8 mouse cellular contexts compared by ENCODE assay signal in genomic region chr13:38580601-38581457, GRCm38 (mm10). TPM values are rescaled to one million over a fixed set of nuclear protein-coding genes. Genes with fewer than 3 reads are reported as not detected.
A peak's percentile ranks its signal among the peaks of the same experiment; 100 is the strongest.
DNase-seq lines count a peak whose midpoint lies in the region; ATAC-seq and TF ChIP-seq lines count a peak whose summit lies in the region.

No protein-coding gene starts in this region.

- H3K36me3 ChIP-seq in embryonic facial prominence, embryonic 11.5 days (replicated peaks; ENCODE audit: control insufficient read depth, insufficient read depth, low read depth, low read length) = no peaks in the 10 kb centered on the region
- no peaks in the 10 kb centered on the region for H3K36me3 ChIP-seq in midbrain, postnatal 0 days (ENCODE audit: insufficient read depth, low read length)

- H3K9me3 ChIP-seq in embryonic facial prominence, embryonic 11.5 days (replicated peaks; ENCODE audit: control insufficient read depth, low read length) = no peaks in the 10 kb centered on the region
- 0 out of 2 replicates have a peak, but pooled peaks cover 3% of the 10 kb centered on the region for H3K9me3 ChIP-seq in midbrain, postnatal 0 days (ENCODE audit: low read length)

- ATAC-seq in embryonic facial prominence, embryonic 11.5 days (replicated peaks; ENCODE audit: insufficient number of reproducible peaks, low FRiP score, low TSS enrichment, low read depth) = no peak
- 0 out of 2 replicates have a peak, but pooled peaks have one; percentile 47 for ATAC-seq in midbrain, postnatal 0 days (ENCODE audit: low FRiP score)

- peak; percentile 66 for TF ChIP-seq CTCF in left cerebral cortex, adult 2 months (IDR thresholded peaks at IDR 0.05)
- TF ChIP-seq CTCF in midbrain, postnatal 0 days (IDR thresholded peaks at IDR 0.05) = peak; percentile 54

- DNase-seq in left cerebral cortex, adult 2 months (ENCODE audit: extremely low spot score in 1 of 2, low spot score in 2 of 2) = no peak
- DNase-seq in left cerebral cortex, adult 11 months (ENCODE audit: low spot score) = no peak
- DNase-seq in adrenal gland, adult 2 months = peak; percentile 74
- peak; percentile 56 for DNase-seq in embryonic facial prominence, embryonic 11.5 days (ENCODE audit: low spot score)
- DNase-seq in heart, postnatal 14 days = peak; percentile 74 to 77
- peak; percentile 29 to 56 for DNase-seq in layer of hippocampus, postnatal 10 days (ENCODE audit: low spot score in 2 of 2)
- no peak for DNase-seq in midbrain, postnatal 0 days (ENCODE audit: low spot score)
- peak; percentile 88 for DNase-seq in testis, postnatal 14 days (ENCODE audit: low spot score)

- H3K4me3 ChIP-seq in left cerebral cortex, adult 2 months = no peak overlapping the region
- no peak overlapping the region for H3K4me3 ChIP-seq in embryonic facial prominence, embryonic 11.5 days (ENCODE audit: low read depth, low read length)
- no peak overlapping the region for H3K4me3 ChIP-seq in midbrain, postnatal 0 days (ENCODE audit: low read depth, low read length)

- H3K4me2 ChIP-seq in embryonic facial prominence, embryonic 11.5 days (ENCODE audit: low read depth, low read length) = no peak overlapping the region
- no peak overlapping the region for H3K4me2 ChIP-seq in midbrain, postnatal 0 days (ENCODE audit: low read depth, low read length, poor library complexity, severe bottlenecking)

- H3K9ac ChIP-seq in embryonic facial prominence, embryonic 11.5 days (replicated peaks; ENCODE audit: low read length) = no peak overlapping the region
- no peak overlapping the region for H3K9ac ChIP-seq in midbrain, postnatal 0 days (replicated peaks; ENCODE audit: low read length, poor library complexity, severe bottlenecking)

- WGBS in embryonic facial prominence, embryonic 11.5 days = 62% methylated on average over 11 of the region's 11 CpGs
- WGBS in midbrain, postnatal 0 days = 75% methylated on average over 11 of the region's 11 CpGs

- H3K4me1 ChIP-seq in embryonic facial prominence, embryonic 11.5 days (ENCODE audit: control insufficient read depth, insufficient read depth, low read length) = no peaks in the 10 kb centered on the region
- H3K4me1 ChIP-seq in midbrain, postnatal 0 days (ENCODE audit: insufficient read depth, low read length) = no peaks in the 10 kb centered on the region

- H3K27ac ChIP-seq in left cerebral cortex, adult 2 months = no peak overlapping the region
- H3K27ac ChIP-seq in embryonic facial prominence, embryonic 11.5 days (replicated peaks; ENCODE audit: low read depth, low read length) = no peak overlapping the region
- no peak overlapping the region for H3K27ac ChIP-seq in midbrain, postnatal 0 days (ENCODE audit: low read depth, low read length)

- intact Hi-C loops in left cerebral cortex, adult 2 months (cut with DNase I) = loop anchor here (5.0 kb wide), 1 partner anchor 239 kb away; no protein-coding TSS in a partner anchor
- intact Hi-C loops in heart, postnatal 14 days (cut with DNase I) = loop anchor here (1.0 to 10.0 kb wide), 5 partner anchors 54 to 514 kb away; partner anchors contain the start of gene Txndc5

- no peaks in the 10 kb centered on the region for H3K27me3 ChIP-seq in embryonic facial prominence, embryonic 11.5 days (ENCODE audit: control insufficient read depth, insufficient read depth, low read length)
- H3K27me3 ChIP-seq in midbrain, postnatal 0 days (ENCODE audit: insufficient read depth, low read length) = no peaks in the 10 kb centered on the region

RNA-seq across cellular contexts. Expression of gene Txndc5, which starts 52.2 kb away (rescaled TPM):
- 10 to 100 TPM; 47.0 to 47.4 TPM for total RNA-seq in left cerebral cortex, adult 2 months (2021)
- total RNA-seq in adrenal gland, adult 2 months (2021) = 100 to 1,000 TPM; 150 to 169 TPM
- 299 and 338 TPM in 2 replicates for polyA plus RNA-seq in adrenal gland, adult 2 months (2012; rRNA removed)
- polyA plus RNA-seq in embryonic facial prominence, embryonic 11.5 days (2014; fragmentation: Nextera tagmentation; extraction: Ambion mirVana) = 172 and 181 TPM in 2 replicates
- 10 to 100 TPM; 42.0 to 42.3 TPM for total RNA-seq in heart, postnatal 14 days (2021)
- total RNA-seq in layer of hippocampus, postnatal 10 days (2021) = 10 to 100 TPM; 48.5 to 53.3 TPM
- 89.6 and 92.6 TPM in 2 replicates for total RNA-seq in midbrain, postnatal 0 days (2014; rRNA removed)
- 80.0 and 80.7 TPM in 2 replicates for polyA plus RNA-seq in midbrain, postnatal 0 days (2015; fragmentation: Nextera tagmentation; extraction: Ambion mirVana)

RNA-seq across cellular contexts. Expression of gene Bloc1s5, which starts 54.1 kb away (rescaled TPM):
- 1 to 10 TPM; 9.6 to 9.8 TPM for total RNA-seq in left cerebral cortex, adult 2 months (2021)
- total RNA-seq in adrenal gland, adult 2 months (2021) = 10 to 100 TPM; 18.3 to 25.2 TPM
- polyA plus RNA-seq in adrenal gland, adult 2 months (2012; rRNA removed) = 5.3 and 5.9 TPM in 2 replicates
- polyA plus RNA-seq in embryonic facial prominence, embryonic 11.5 days (2014; fragmentation: Nextera tagmentation; extraction: Ambion mirVana) = 27.9 and 31.4 TPM in 2 replicates
- 10 to 100 TPM in 1 of 2 experiments, 1 to 10 TPM in 1; 8.3 to 10.4 TPM for total RNA-seq in heart, postnatal 14 days (2021)
- 10 to 100 TPM; 11.1 to 12.3 TPM for total RNA-seq in layer of hippocampus, postnatal 10 days (2021)
- total RNA-seq in midbrain, postnatal 0 days (2014; rRNA removed) = 8.9 and 20.6 TPM in 2 replicates
- 18.6 and 23.9 TPM in 2 replicates for polyA plus RNA-seq in midbrain, postnatal 0 days (2015; fragmentation: Nextera tagmentation; extraction: Ambion mirVana)

Comparison
In these comparisons a context has a peak if more than half of its experiments do, and no peak if none do; other contexts are left out.
1. DNase-seq: peak in adrenal gland, adult 2 months (single experiment), embryonic facial prominence, embryonic 11.5 days (single experiment), heart, postnatal 14 days (2 of 2), layer of hippocampus, postnatal 10 days (2 of 2) and testis, postnatal 14 days (single experiment); none in left cerebral cortex, adult 2 months (0 of 2), left cerebral cortex, adult 11 months (single experiment) and midbrain, postnatal 0 days (single experiment).